Mouse (Mus musculus): ENCODE results near the gene Spem2.
"Not testable (repeated sequence)": the region's sequence is repeated elsewhere in the genome, so short reads cannot be mapped to it uniquely, and the experiment has no call there.

The Spem2 gene

GRCm38 (mm10) chr11:69818365-69818764 lies at the start of gene Spem2:
TSS of gene Spem2 (minus strand) at chr11:69818465.
- no peak for DNase-seq (ENCODE audit: low read depth, low spot score)

GRCm38 (mm10) chr11:69867335-69867734 lies 49.1 kb upstream of the Spem2 start:
- DNase-seq (ENCODE audit: low read depth, low spot score): no peak

GRCm38 (mm10) chr11:69865561-69865960 lies 47.3 kb upstream of the Spem2 start:
- DNase-seq (ENCODE audit: low read depth, low spot score): no peak

- no peak for DNase-seq (ENCODE audit: low read depth, low spot score)
These were observed 46.0 kb upstream of the Spem2 start for GRCm38 (mm10) chr11:69864138-69864860.

- DNase-seq (ENCODE audit: low read depth, low spot score): not testable (repeated sequence)
These were observed 45.5 kb upstream of the Spem2 start for GRCm38 (mm10) chr11:69863729-69864128.

GRCm38 (mm10) chr11:69858113-69858998 lies 40.1 kb upstream of the Spem2 start, which contains the start of gene Tnk1:
TSS of gene Tnk1 (minus strand) at chr11:69858730.
- peak; percentile 75 for DNase-seq (ENCODE audit: low read depth, low spot score)

- DNase-seq (ENCODE audit: low read depth, low spot score): peak; percentile 90
These were observed 37.1 kb upstream of the Spem2 start for GRCm38 (mm10) chr11:69855347-69855746.

GRCm38 (mm10) chr11:69854680-69855079 lies 36.4 kb upstream of the Spem2 start:
- no peak for DNase-seq (ENCODE audit: low read depth, low spot score)

GRCm38 (mm10) chr11:69853994-69854393 lies 35.7 kb upstream of the Spem2 start:
- DNase-seq (ENCODE audit: low read depth, low spot score): peak; percentile 80

- no peak for DNase-seq (ENCODE audit: low read depth, low spot score)
These were observed 32.5 kb upstream of the Spem2 start for GRCm38 (mm10) chr11:69850754-69851153.

GRCm38 (mm10) chr11:69849884-69850283 lies 31.6 kb upstream of the Spem2 start:
- DNase-seq (ENCODE audit: low read depth, low spot score): no peak

- no peak for DNase-seq (ENCODE audit: low read depth, low spot score)
These were observed 30.9 kb upstream of the Spem2 start for GRCm38 (mm10) chr11:69849128-69849527.

GRCm38 (mm10) chr11:69848021-69848420 lies 29.8 kb upstream of the Spem2 start:
- no peak for DNase-seq (ENCODE audit: low read depth, low spot score)

- no peak for DNase-seq (ENCODE audit: low read depth, low spot score)
These were observed 28.7 kb upstream of the Spem2 start for GRCm38 (mm10) chr11:69846738-69847688.

GRCm38 (mm10) chr11:69846198-69846680 lies 28.0 kb upstream of the Spem2 start, which contains the start of gene Plscr3:
TSS of gene Plscr3 (plus strand) at chr11:69846376.
- peak; percentile 95 for DNase-seq (ENCODE audit: low read depth, low spot score)

- peak; percentile 68 for DNase-seq (ENCODE audit: low read depth, low spot score)
These were observed 20.4 kb upstream of the Spem2 start for GRCm38 (mm10) chr11:69838714-69839104.

- peak; percentile 100 for DNase-seq (ENCODE audit: low read depth, low spot score)
These were observed 19.9 kb upstream of the Spem2 start, which contains the start of gene Tmem256 for GRCm38 (mm10) chr11:69837952-69838713. TSS of gene Tmem256 (plus strand) at chr11:69838514.

GRCm38 (mm10) chr11:69837604-69837951 lies 19.3 kb upstream of the Spem2 start, which contains the start of gene Nlgn2:
TSS of gene Nlgn2 (minus strand) at chr11:69837784.
- no peak for DNase-seq (ENCODE audit: low read depth, low spot score)

- DNase-seq (ENCODE audit: low read depth, low spot score): peak; percentile 61
These were observed 18.7 kb upstream of the Spem2 start for GRCm38 (mm10) chr11:69836703-69837576.
